In genomic region chr12:109536536-109536935, GRCm38 (mm10) we compare ENCODE assay signal across 20 mouse cellular contexts.
DNase-seq lines count a peak whose midpoint lies in the region; ATAC-seq and TF ChIP-seq lines count a peak whose summit lies in the region.
"Had no signal": no experiment of that assay in that cellular context is flagged by ENCODE, and none has a peak within 500 bp of the region (broad histone marks: within the 10 kb centered on the region; RNA-seq: fewer than 3 reads in every experiment).

No protein-coding gene starts in this region.

- no peak overlapping the region for H3K4me3 ChIP-seq in liver, embryonic 11.5 days (ENCODE audit: low read depth, low read length)
- H3K4me3 ChIP-seq in liver, postnatal 0 days (ENCODE audit: low read depth, low read length) = no peak overlapping the region
- H3K4me3 ChIP-seq in intestine, embryonic 15.5 days (replicated peaks) = no peak overlapping the region
- H3K4me3 ChIP-seq in liver, embryonic 16.5 days (ENCODE audit: low read depth, low read length) = no peak overlapping the region
- H3K4me3 ChIP-seq: embryonic facial prominence, embryonic 10.5 days; forebrain, embryonic 15.5 days; midbrain, embryonic 13.5 days had no signal

- WGBS in liver, embryonic 11.5 days = 66% methylated on average over 3 of the region's 3 CpGs
- 35% methylated on average over 3 of the region's 3 CpGs for WGBS in liver, postnatal 0 days (ENCODE audit: insufficient replicate concordance)
- 61% methylated on average over 3 of the region's 3 CpGs for WGBS in intestine, embryonic 15.5 days
- WGBS in liver, embryonic 16.5 days (ENCODE audit: insufficient replicate concordance) = 39% methylated on average over 3 of the region's 3 CpGs

- H3K36me3 ChIP-seq in liver, embryonic 11.5 days (ENCODE audit: control insufficient read depth, insufficient read depth, low read length) = no peaks in the 10 kb centered on the region
- no peaks in the 10 kb centered on the region for H3K36me3 ChIP-seq in liver, postnatal 0 days (replicated peaks; ENCODE audit: insufficient read depth, low read length)
- H3K36me3 ChIP-seq in intestine, embryonic 15.5 days = no peaks in the 10 kb centered on the region
- no peaks in the 10 kb centered on the region for H3K36me3 ChIP-seq in liver, embryonic 16.5 days (ENCODE audit: control insufficient read depth, insufficient read depth)
- H3K36me3 ChIP-seq: forebrain, embryonic 15.5 days had no signal

- TF ChIP-seq CTCF in liver, postnatal 0 days (IDR thresholded peaks at IDR 0.05; ENCODE audit: low read depth) = no peak

- peaks cover 13% of the 10 kb centered on the region for H3K4me1 ChIP-seq in liver, embryonic 11.5 days (replicated peaks; ENCODE audit: control insufficient read depth, insufficient read depth, low read length)
- H3K4me1 ChIP-seq in liver, postnatal 0 days (ENCODE audit: insufficient read depth) = peaks cover 26% of the 10 kb centered on the region
- H3K4me1 ChIP-seq in intestine, embryonic 15.5 days (replicated peaks) = peaks cover 25% of the 10 kb centered on the region
- peaks cover 12% of the 10 kb centered on the region for H3K4me1 ChIP-seq in liver, embryonic 16.5 days (ENCODE audit: control insufficient read depth, low read depth, low read length)
- H3K4me1 ChIP-seq: forebrain, embryonic 15.5 days; midbrain, embryonic 13.5 days had no signal

- no peak for TF ChIP-seq EP300 in liver, postnatal 0 days (IDR thresholded peaks at IDR 0.05; ENCODE audit: low read depth)

- no peak overlapping the region for H3K9ac ChIP-seq in liver, embryonic 11.5 days (ENCODE audit: low read depth, low read length)
- H3K9ac ChIP-seq in liver, postnatal 0 days (replicated peaks) = no peak overlapping the region
- H3K9ac ChIP-seq in intestine, embryonic 15.5 days = no peak overlapping the region
- H3K9ac ChIP-seq in liver, embryonic 16.5 days (ENCODE audit: low read depth, low read length) = no peak overlapping the region
- H3K9ac ChIP-seq: forebrain, embryonic 15.5 days; midbrain, embryonic 13.5 days had no signal

- peaks cover 23% of the 10 kb centered on the region for H3K9me3 ChIP-seq in liver, embryonic 11.5 days (ENCODE audit: control insufficient read depth, low read length)
- peaks cover 3% of the 10 kb centered on the region for H3K9me3 ChIP-seq in liver, postnatal 0 days (ENCODE audit: low read length)
- H3K9me3 ChIP-seq in intestine, embryonic 15.5 days = 0 out of 2 replicates have a peak, but pooled peaks cover 10% of the 10 kb centered on the region
- peaks cover 6% of the 10 kb centered on the region for H3K9me3 ChIP-seq in liver, embryonic 16.5 days (replicated peaks; ENCODE audit: control insufficient read depth, low read length)

- H3K27ac ChIP-seq in liver, embryonic 11.5 days (ENCODE audit: low read depth, low read length) = 0 out of 2 replicates have a peak overlapping the region, but pooled peaks have one; percentile 13
- H3K27ac ChIP-seq in liver, postnatal 0 days (ENCODE audit: low read depth) = no peak overlapping the region
- peak overlapping the region; percentile 9; the same call in 1 of the 2 replicates for H3K27ac ChIP-seq in intestine, embryonic 15.5 days
- H3K27ac ChIP-seq in liver, embryonic 16.5 days (ENCODE audit: low read length) = 0 out of 2 replicates have a peak overlapping the region, but pooled peaks have one; percentile 15
- H3K27ac ChIP-seq: embryonic facial prominence, embryonic 10.5 days; forebrain, embryonic 15.5 days; kidney, postnatal 0 days; midbrain, embryonic 13.5 days had no signal

- no peak for ATAC-seq in liver, embryonic 11.5 days (replicated peaks; ENCODE audit: low FRiP score)
- no peak for ATAC-seq in liver, postnatal 0 days
- ATAC-seq in intestine, embryonic 15.5 days = peak; percentile 37; the same call in 1 of the 2 replicates
- no peak for ATAC-seq in liver, embryonic 16.5 days (ENCODE audit: low read depth)
- ATAC-seq: forebrain, embryonic 15.5 days; midbrain, embryonic 13.5 days had no signal

- peaks cover 15% of the 10 kb centered on the region for H3K27me3 ChIP-seq in liver, embryonic 11.5 days (replicated peaks; ENCODE audit: control insufficient read depth, insufficient read depth, low read length)
- H3K27me3 ChIP-seq in liver, postnatal 0 days (ENCODE audit: insufficient read depth, low read length) = no peaks in the 10 kb centered on the region
- no peaks in the 10 kb centered on the region for H3K27me3 ChIP-seq in intestine, embryonic 15.5 days (replicated peaks)
- peaks cover 1% of the 10 kb centered on the region; the same call in 1 of the 2 replicates for H3K27me3 ChIP-seq in liver, embryonic 16.5 days (ENCODE audit: control insufficient read depth, insufficient read depth, low read depth, low read length)
- H3K27me3 ChIP-seq: forebrain, embryonic 15.5 days had no signal

- DNase-seq in liver, embryonic 11.5 days (ENCODE audit: low spot score) = no peak
- no peak for DNase-seq in liver, postnatal 0 days
- DNase-seq in adipocyte (ENCODE audit: low spot score) = peak; percentile 65
- no peak for DNase-seq in urinary bladder, postnatal 36 days (ENCODE audit: low spot score in 2 of 2)
- no peak for DNase-seq in cerebellum, adult 9-11 months
- DNase-seq: cerebellum, adult 11 months; cerebellum, postnatal 10 days; gastrocnemius, postnatal 14 days; heart, adult 11 months; heart, postnatal 10 days; kidney, adult 2 months; layer of hippocampus, adult 9-11 months; lung, postnatal 10 days had no signal

- H3K4me2 ChIP-seq in liver, embryonic 11.5 days = no peak overlapping the region
- no peak overlapping the region for H3K4me2 ChIP-seq in liver, postnatal 0 days (ENCODE audit: low read depth, low read length)
- H3K4me2 ChIP-seq in intestine, embryonic 15.5 days (replicated peaks) = no peak overlapping the region
- no peak overlapping the region for H3K4me2 ChIP-seq in liver, embryonic 16.5 days (ENCODE audit: low read depth, low read length)
- H3K4me2 ChIP-seq: forebrain, embryonic 15.5 days; heart, embryonic 11.5 days; midbrain, embryonic 13.5 days had no signal
